Mouse (Mus musculus) neural tube, embryonic 15.5 days (tissue): ENCODE measurements around the gene Fhl1. TPM values are rescaled to one million over a fixed set of nuclear protein-coding genes. Genes with fewer than 3 reads are reported as not detected.

ENCODE experiments used
- ATAC-seq: fragments of 200-750 bp; cut with Nextera tagmentation; 2 replicates; pipeline ENCODE4 v1.8.0; 2017; ENCODE audit warnings: mild to moderate bottlenecking, moderate TSS enrichment, moderate library complexity; ENCODE audit not compliant: low FRiP score
- H3K27ac ChIP-seq: fragments of 300-500 bp; sonication (generic); replicated peaks from 2 replicates; pipeline ENCODE4 v1.5.1; 2015; ENCODE audit warnings: mild to moderate bottlenecking, inconsistent platforms
- H3K27me3 ChIP-seq: fragments of 300-500 bp; sonication (generic); replicated peaks from 2 replicates; pipeline ENCODE4 v1.6.1; 2015; ENCODE audit warnings: inconsistent platforms
- H3K36me3 ChIP-seq: fragments of 300-500 bp; sonication (generic); 2 replicates; pipeline ENCODE4 v1.6.1; 2015; ENCODE audit warnings: inconsistent platforms
- H3K4me1 ChIP-seq: fragments of 300-500 bp; sonication (generic); 2 replicates; pipeline ENCODE4 v1.6.1; 2015; ENCODE audit warnings: inconsistent platforms
- H3K4me2 ChIP-seq: fragments of 300-500 bp; sonication (generic); 2 replicates; pipeline ENCODE4 v1.6.1; 2015; ENCODE audit warnings: inconsistent platforms, mild to moderate bottlenecking, moderate library complexity
- H3K4me3 ChIP-seq: fragments of 300-500 bp; sonication (generic); replicated peaks from 2 replicates; pipeline ENCODE4 v1.5.1; 2015; ENCODE audit warnings: mild to moderate bottlenecking, inconsistent platforms
- H3K9ac ChIP-seq: fragments of 300-500 bp; sonication (generic); replicated peaks from 2 replicates; pipeline ENCODE4 v1.6.1; 2015; ENCODE audit warnings: mild to moderate bottlenecking, inconsistent platforms
- H3K9me3 ChIP-seq: fragments of 300-500 bp; sonication (generic); replicated peaks from 2 replicates; pipeline ENCODE4 v1.6.1; 2016; ENCODE audit warnings: inconsistent platforms
- WGBS: fragments of 180-500 bp; shearing (Covaris S2); methylation state at CpG from one replicate; pipeline ENCODE4 v1.1.7; 2015; ENCODE audit warnings: mixed read lengths; 5-methylcytosine and 5-hydroxymethylcytosine counted together
- polyA plus RNA-seq: library from polyadenylated mRNA; unstranded; fragments of >200 nt; fragmentation: Nextera tagmentation; extraction: Ambion mirVana; gene quantifications from 2 replicates; pipeline ENCODE4 v1.2.1, GENCODE M21; 2015

The Fhl1 gene
- polyA plus RNA-seq, 1 experiment from 2014 or later = 222 TPM

DNA sequence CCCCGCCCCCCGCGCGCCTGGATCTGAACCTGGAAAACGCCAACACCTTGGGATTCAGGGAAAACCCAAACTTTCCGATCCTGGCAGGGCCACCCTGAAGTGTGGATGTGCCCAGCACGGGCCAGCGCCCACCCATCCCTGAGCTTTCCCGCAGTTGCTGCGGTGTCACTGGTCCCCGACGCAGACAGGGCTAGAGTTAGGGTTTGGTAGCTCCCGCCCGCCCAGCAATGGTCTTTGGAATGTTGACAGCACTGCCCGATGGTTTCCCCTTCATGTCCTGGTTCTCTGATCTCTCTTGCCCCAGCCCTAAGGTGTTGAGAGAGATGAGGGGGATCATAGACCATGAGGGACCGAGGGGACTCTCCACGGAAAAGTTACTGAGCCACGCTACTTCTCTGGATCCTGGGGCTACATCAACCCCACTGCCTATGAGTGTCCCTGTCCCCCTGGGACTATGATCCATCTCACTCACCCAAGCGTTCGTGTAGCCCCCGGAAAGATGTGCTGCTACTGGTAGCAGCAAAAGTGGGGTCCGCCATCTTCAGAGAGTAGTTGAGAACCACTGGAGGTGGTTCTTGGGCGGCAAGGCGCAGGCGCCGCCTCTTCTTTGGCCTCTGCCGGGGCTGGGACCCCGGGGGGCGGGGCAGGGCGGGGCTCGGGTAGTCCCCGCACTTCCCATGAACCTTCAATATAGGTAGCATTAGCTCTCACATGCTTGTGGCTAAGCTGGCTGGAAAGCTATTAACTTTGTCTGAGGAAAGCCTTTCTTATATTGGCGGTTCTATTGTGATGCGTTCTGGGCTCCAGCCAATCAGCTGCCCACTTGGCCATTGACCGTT is 90.4 kb downstream of the Fhl1 start, which contains the start of gene Map7d3:
TSS of gene Map7d3 (minus strand) at position 562 of the 839 bp plus-strand sequence.
- WGBS = 16% methylated on average over 35 of the region's 35 CpGs
- ATAC-seq = peak; percentile 45; the same call in 1 of the 2 replicates
- Histone ChIP-seq H3K9me3 (no peaks in the 10 kb centered on the region), H3K4me1 (no peaks in the 10 kb centered on the region; the same call in 1 of the 2 replicates), H3K4me2 (peak within 1 kb of the TSS; percentile 68), H3K27me3 (no peaks in the 10 kb centered on the region), H3K27ac (no peak within 1 kb of the TSS), H3K4me3 (peak within 1 kb of the TSS; percentile 40), H3K36me3 (no peaks in the 10 kb centered on the region), H3K9ac (no peak within 1 kb of the TSS)

DNA sequence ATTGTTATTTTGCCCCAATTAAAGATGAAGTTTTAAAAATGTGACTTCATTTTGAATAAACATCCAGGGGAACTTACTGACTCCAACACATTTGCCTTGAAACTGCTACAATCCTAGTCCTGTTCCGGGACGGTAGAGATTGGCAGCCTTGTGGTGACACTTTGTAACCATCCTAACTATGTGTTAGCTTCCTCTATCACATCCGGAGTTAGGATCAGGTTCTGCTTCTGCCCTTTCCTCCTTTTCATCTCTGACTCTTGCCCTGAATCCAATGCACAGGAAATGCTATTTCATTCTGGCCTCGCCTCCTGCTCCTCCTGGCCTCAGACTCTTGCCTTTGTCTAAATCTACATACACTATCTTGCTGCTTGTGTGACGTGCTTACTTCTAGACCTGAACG is 95.9 kb downstream of the Fhl1 start:
- Histone ChIP-seq H3K4me3 (no peak overlapping the region), H3K4me1 (no peaks in the 10 kb centered on the region), H3K36me3 (no peaks in the 10 kb centered on the region), H3K27me3 (no peaks in the 10 kb centered on the region), H3K9ac (no peak overlapping the region), H3K27ac (no peak overlapping the region), H3K4me2 (no peak overlapping the region), H3K9me3 (no peaks in the 10 kb centered on the region)
- 84% methylated on average over 6 of the region's 6 CpGs for WGBS
- ATAC-seq = no peak

- no peaks in the 10 kb centered on the region for H3K27me3 ChIP-seq
- H3K9me3 ChIP-seq = no peaks in the 10 kb centered on the region
- no peak overlapping the region for H3K4me2 ChIP-seq
- no peak overlapping the region for H3K9ac ChIP-seq
- H3K27ac ChIP-seq = no peak overlapping the region
- no peaks in the 10 kb centered on the region for H3K4me1 ChIP-seq
- WGBS = 89% methylated on average over 6 of the region's 6 CpGs
- no peak overlapping the region for H3K4me3 ChIP-seq
- H3K36me3 ChIP-seq = no peaks in the 10 kb centered on the region
- no peak for ATAC-seq
Observed at GRCm38 (mm10) chrX:56835842-56836241, 104.3 kb downstream of the Fhl1 start.

DNA sequence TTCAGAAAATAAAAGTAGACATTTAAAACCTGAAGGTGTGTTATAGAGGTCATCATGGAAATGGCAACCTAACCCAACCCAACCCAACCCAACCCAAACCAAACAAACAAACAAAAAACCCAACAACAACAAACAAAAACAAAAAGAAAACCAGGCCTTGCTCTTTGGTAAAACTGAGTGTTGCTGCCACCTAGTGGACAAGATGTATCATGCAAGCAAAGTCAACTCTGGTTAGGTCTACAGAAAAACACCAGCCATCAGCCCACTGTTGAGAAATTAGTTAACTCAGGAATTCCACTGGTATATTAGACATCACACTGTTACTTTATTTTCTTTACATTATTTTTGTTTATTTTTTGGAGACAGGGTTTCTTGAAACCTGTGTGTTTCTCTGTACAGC is 107.8 kb downstream of the Fhl1 start:
- no peak for ATAC-seq
- Histone ChIP-seq H3K4me2 (no peak overlapping the region), H3K9ac (no peak overlapping the region), H3K27me3 (no peaks in the 10 kb centered on the region), H3K36me3 (no peaks in the 10 kb centered on the region), H3K4me3 (no peak overlapping the region), H3K4me1 (no peaks in the 10 kb centered on the region), H3K9me3 (no peaks in the 10 kb centered on the region), H3K27ac (no peak overlapping the region)

- ATAC-seq = no peak
Observed at GRCm38 (mm10) chrX:56841255-56841654, 109.7 kb downstream of the Fhl1 start.

More at GRCm38 (mm10) chrX:56841255-56841654, 109.7 kb downstream of the Fhl1 start:
- H3K4me1 ChIP-seq = no peaks in the 10 kb centered on the region
- H3K36me3 ChIP-seq = no peaks in the 10 kb centered on the region
- H3K4me3 ChIP-seq = no peak overlapping the region
- H3K9me3 ChIP-seq = no peaks in the 10 kb centered on the region
- H3K9ac ChIP-seq = no peak overlapping the region
- H3K27me3 ChIP-seq = no peaks in the 10 kb centered on the region
- H3K4me2 ChIP-seq = no peak overlapping the region
- 62% methylated on average over 5 of the region's 5 CpGs for WGBS
- H3K27ac ChIP-seq = no peak overlapping the region

Other genes with a start within 250 kb of the Fhl1 start
- gene Gm10477, start 207.0 kb upstream of the Fhl1 start, polyA plus RNA-seq = not detected in 2 replicates
- gene Gm648, start 182.2 kb upstream of the Fhl1 start, polyA plus RNA-seq = 0.23 TPM in 1 of 2 replicates, not detected in the other
- gene Mmgt1, start 133.7 kb upstream of the Fhl1 start, polyA plus RNA-seq = 48.7 and 52.2 TPM in 2 replicates
- 53.6 and 61.9 TPM in 2 replicates for gene Slc9a6, start 122.0 kb upstream of the Fhl1 start, polyA plus RNA-seq
- 0.52 and 0.63 TPM in 2 replicates for gene Map7d3, start 90.5 kb downstream of the Fhl1 start, polyA plus RNA-seq
- gene Adgrg4, start 138.4 kb downstream of the Fhl1 start, polyA plus RNA-seq = not detected in 2 replicates